Mouse (Mus musculus) Patski (cell line): ENCODE results near the gene Ap2a1. TPM values are rescaled to one million over a fixed set of nuclear protein-coding genes. Genes with fewer than 3 reads are reported as not detected.

ENCODE experiments used
- ATAC-seq: fragments of 100-300 bp; one replicate; pipeline ENCODE4 v1.8.0; 2021
- CTCF ChIA-PET: fragments of 350-600 bp; sonication (Branson Sonifier 250); formaldehyde crosslinking; loops from one replicate; lab custom pipeline; 2022; ENCODE audit warnings: inconsistent platforms; lab: Charles Lee
- POLR2A ChIA-PET: fragments of 350-600 bp; sonication (Branson Sonifier 250); formaldehyde crosslinking; loops from one replicate; lab custom pipeline; 2022; ENCODE audit warnings: antibody characterized with exemption, inconsistent platforms; lab: Charles Lee
- DNase-seq: peaks from one replicate; pipeline ENCODE4 v3.0.0-alpha.2; 2011; ENCODE audit warnings: low read depth, low spot score
- H3K27me3 ChIP-seq: fragments of 371-371 bp; one replicate; pipeline ENCODE4 v1.5.1; 2021
- CTCF ChIP-seq: fragments of 100-300 bp; IDR thresholded peaks from one replicate; pipeline ENCODE4 v1.5.1; 2021
- in situ Hi-C: fragments of 300-500 bp; cut with MboI; formaldehyde crosslinking; loops from 3 replicates; pipeline ENCODE4 v1.11.1; 2018; ENCODE audit warnings: low pct_unique_long_range_greater_than_20kb, mixed read lengths
- polyA plus RNA-seq: library from polyadenylated mRNA; unstranded; gene quantifications from one replicate; pipeline ENCODE4 v1.2.3, GENCODE M21; 2021

Ap2a1 gene
- polyA plus RNA-seq, 1 experiment from 2014 or later, result 104 TPM

- CTCF ChIA-PET, result no interaction called here
- no peaks in the 10 kb centered on the region for H3K27me3 ChIP-seq
- POLR2A ChIA-PET, result no interaction called here
- no peak for DNase-seq
- in situ Hi-C loops, result loop anchor here (25.0 kb wide), 1 partner anchor 253 kb away; the partner anchor contains the start of gene Izumo2
- no peak for ATAC-seq
- TF ChIP-seq CTCF, result no peak
These were observed 35.7 kb upstream of the Ap2a1 start for GRCm38 (mm10) chr7:44964990-44965389.

- no peaks in the 10 kb centered on the region for H3K27me3 ChIP-seq
- in situ Hi-C loops, result loop anchor here (25.0 kb wide), 1 partner anchor 251 kb away; the partner anchor contains the start of gene Izumo2
- DNase-seq (no peak), ATAC-seq (no peak)
- POLR2A ChIA-PET, result no interaction called here
- TF ChIP-seq CTCF, result no peak
- CTCF ChIA-PET, result no interaction called here
These were observed 33.5 kb upstream of the Ap2a1 start for GRCm38 (mm10) chr7:44962831-44963230.

- no peak for TF ChIP-seq CTCF
- DNase-seq (no peak), ATAC-seq (no peak)
- no peaks in the 10 kb centered on the region for H3K27me3 ChIP-seq
- in situ Hi-C loops, result loop anchor here (25.0 kb wide), 1 partner anchor 250 kb away; the partner anchor contains the start of gene Izumo2
- POLR2A ChIA-PET, result no interaction called here
- CTCF ChIA-PET, result no interaction called here
These were observed 33.0 kb upstream of the Ap2a1 start for GRCm38 (mm10) chr7:44962337-44962736.

GRCm38 (mm10) chr7:44960512-44960910 lies 31.2 kb upstream of the Ap2a1 start:
- DNase-seq, result no peak
- POLR2A ChIA-PET, result no interaction called here
- H3K27me3 ChIP-seq, result no peaks in the 10 kb centered on the region
- in situ Hi-C loops, result loop anchor here (25.0 kb wide), 1 partner anchor 248 kb away; the partner anchor contains the start of gene Izumo2
- TF ChIP-seq CTCF, result no peak
- CTCF ChIA-PET, result no interaction called here
- ATAC-seq, result no peak

DNA sequence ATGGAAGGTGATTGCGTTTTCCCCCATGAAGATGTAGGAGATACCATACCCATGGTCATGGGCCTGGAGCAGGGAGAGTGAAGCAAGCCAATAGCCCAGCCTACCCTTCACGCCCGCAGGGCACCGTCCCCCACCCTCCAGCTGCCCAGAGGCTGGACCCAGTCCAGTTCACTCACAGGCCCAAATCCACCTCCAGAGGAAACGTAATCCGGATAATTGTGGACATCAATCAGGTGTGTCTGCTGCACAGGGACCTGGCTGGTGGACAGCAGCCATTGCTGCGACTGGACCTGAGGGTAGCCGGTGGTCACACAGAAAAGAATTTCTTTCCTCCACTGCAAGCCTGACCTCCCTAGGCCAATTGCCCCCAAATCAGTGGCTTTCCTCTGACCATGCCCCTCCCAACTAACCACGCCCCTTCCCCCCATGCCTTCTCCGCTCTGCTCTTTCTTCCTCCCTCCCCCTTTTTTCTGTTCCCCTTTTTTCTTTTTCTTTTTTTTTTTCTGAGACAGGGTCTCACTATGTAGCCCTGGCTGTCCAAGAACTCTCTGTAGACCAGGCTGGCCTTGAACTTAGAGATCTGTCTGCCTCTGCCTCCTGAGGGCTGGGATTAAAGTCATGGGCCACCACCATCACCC lies 30.7 kb upstream of the Ap2a1 start:
- no peaks in the 10 kb centered on the region for H3K27me3 ChIP-seq
- ATAC-seq (no peak), DNase-seq (no peak)
- POLR2A ChIA-PET, result no interaction called here
- TF ChIP-seq CTCF, result no peak
- CTCF ChIA-PET, result no interaction called here
- in situ Hi-C loops, result loop anchor here (5.0 to 25.0 kb wide), 4 partner anchors 38 to 248 kb away; partner anchors contain the start of genes Fuz, Izumo2 and Med25

GRCm38 (mm10) chr7:44959281-44959680 lies 30.0 kb upstream of the Ap2a1 start:
- ChIA-PET CTCF (interaction anchor here (2.4 to 2.5 kb wide), 2 partner anchors 18 to 23 kb away, joined by 8 read pairs; no protein-coding TSS in a partner anchor), POLR2A (no interaction called here)
- no peak for DNase-seq
- no peak for TF ChIP-seq CTCF
- H3K27me3 ChIP-seq, result no peaks in the 10 kb centered on the region
- no peak for ATAC-seq
- in situ Hi-C loops, result loop anchor here (5.0 to 25.0 kb wide), 4 partner anchors 37 to 247 kb away; partner anchors contain the start of genes Fuz, Izumo2 and Med25

DNA sequence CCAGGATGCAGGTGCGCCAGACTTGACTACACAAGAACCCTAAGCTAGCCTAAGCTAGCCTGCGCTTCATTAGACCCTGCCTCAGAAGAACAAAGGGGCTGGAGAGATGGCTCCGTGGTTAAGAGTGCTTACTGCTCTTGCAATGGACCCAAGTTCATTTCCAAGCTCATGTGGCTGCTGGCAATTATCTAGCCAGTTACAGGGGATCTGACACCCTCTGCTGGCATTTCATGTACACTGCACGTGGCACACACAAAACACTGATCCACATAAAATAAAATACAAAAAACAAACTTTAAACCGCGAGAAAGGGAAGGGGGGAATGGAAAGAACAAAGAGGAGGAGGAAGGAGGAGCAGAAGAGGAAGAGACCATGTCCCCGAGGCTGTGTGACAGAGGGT lies 28.9 kb upstream of the Ap2a1 start:
- no peak for ATAC-seq
- CTCF ChIA-PET, result interaction anchor here (0.7 to 4.3 kb wide), 9 partner anchors 15 to 107 kb away, joined by 3 to 30 read pairs (median 4); partner anchors contain the start of genes Ap2a1 and Ptov1

GRCm38 (mm10) chr7:44957183-44957835 lies 28.0 kb upstream of the Ap2a1 start:
- DNase-seq (no peak), ATAC-seq (no peak)
- CTCF ChIA-PET, result interaction anchor here (0.7 to 4.3 kb wide), 9 partner anchors 14 to 106 kb away, joined by 3 to 30 read pairs (median 6); partner anchors contain the start of genes Ap2a1, Ptov1 and Tsks

More for the DNA sequence above, 28.9 kb upstream of the Ap2a1 start:
- POLR2A ChIA-PET, result interaction anchor here (1.4 to 2.1 kb wide), 2 partner anchors 28 to 107 kb away, joined by 4 to 5 read pairs; no protein-coding TSS in a partner anchor
- TF ChIP-seq CTCF, result no peak
- no peaks in the 10 kb centered on the region for H3K27me3 ChIP-seq
- DNase-seq, result no peak
- in situ Hi-C loops, result loop anchor here (5.0 to 25.0 kb wide), 4 partner anchors 36 to 246 kb away; partner anchors contain the start of genes Fuz, Izumo2 and Med25

GRCm38 (mm10) chr7:44956266-44956665 lies 27.0 kb upstream of the Ap2a1 start:
- ATAC-seq, result no peak
- no peak for TF ChIP-seq CTCF
- in situ Hi-C loops, result loop anchor here (5.0 to 25.0 kb wide), 4 partner anchors 34 to 244 kb away; partner anchors contain the start of genes Fuz, Izumo2 and Med25
- CTCF ChIA-PET, result interaction anchor here (1.3 to 4.3 kb wide), 4 partner anchors 13 to 29 kb away, joined by 3 to 30 read pairs (median 7); partner anchors contain the start of genes Ap2a1 and Tsks
- no peaks in the 10 kb centered on the region for H3K27me3 ChIP-seq
- no peak for DNase-seq
- POLR2A ChIA-PET, result interaction anchor here (1.2 to 2.1 kb wide), 2 partner anchors 18 to 26 kb away, joined by 3 to 4 read pairs; no protein-coding TSS in a partner anchor

More at GRCm38 (mm10) chr7:44957183-44957835, 28.0 kb upstream of the Ap2a1 start:
- TF ChIP-seq CTCF, result no peak
- POLR2A ChIA-PET, result interaction anchor here (1.4 to 2.1 kb wide), 2 partner anchors 27 to 107 kb away, joined by 4 to 5 read pairs; no protein-coding TSS in a partner anchor
- no peaks in the 10 kb centered on the region for H3K27me3 ChIP-seq
- in situ Hi-C loops, result loop anchor here (5.0 to 25.0 kb wide), 4 partner anchors 35 to 245 kb away; partner anchors contain the start of genes Fuz, Izumo2 and Med25

- ATAC-seq (no peak), DNase-seq (no peak)
- H3K27me3 ChIP-seq, result no peaks in the 10 kb centered on the region
- POLR2A ChIA-PET, result interaction anchor here (1.2 kb wide), 1 partner anchor 19 kb away, joined by 3 read pairs; no protein-coding TSS in a partner anchor
- no peak for TF ChIP-seq CTCF
- in situ Hi-C loops, result loop anchor here (5.0 to 25.0 kb wide), 4 partner anchors 33 to 243 kb away; partner anchors contain the start of genes Fuz, Izumo2 and Med25
- CTCF ChIA-PET, result interaction anchor here (1.1 to 4.3 kb wide), 6 partner anchors 12 to 64 kb away, joined by 3 to 30 read pairs (median 6); partner anchors contain the start of genes Ap2a1 and Tsks
These were observed 26.3 kb upstream of the Ap2a1 start for GRCm38 (mm10) chr7:44955628-44956027.
